Mouse (Mus musculus) ES-Bruce4 (cell line): Measurements from ENCODE around the gene Gnaq.

Source experiments
- CTCF ChIP-seq: IDR thresholded peaks from one replicate; pipeline ENCODE4 v1.8.1; 2011; ENCODE audit warnings: low read depth, low read length
- EP300 ChIP-seq: IDR thresholded peaks from 2 replicates; pipeline ENCODE4 v1.6.1; 2011; ENCODE audit warnings: low read depth, low read length; ENCODE audit not compliant: insufficient read depth
- POLR2A ChIP-seq: IDR thresholded peaks from one replicate; pipeline ENCODE4 v1.8.1; 2011; ENCODE audit warnings: low read length; ENCODE audit not compliant: insufficient read depth

DNA sequence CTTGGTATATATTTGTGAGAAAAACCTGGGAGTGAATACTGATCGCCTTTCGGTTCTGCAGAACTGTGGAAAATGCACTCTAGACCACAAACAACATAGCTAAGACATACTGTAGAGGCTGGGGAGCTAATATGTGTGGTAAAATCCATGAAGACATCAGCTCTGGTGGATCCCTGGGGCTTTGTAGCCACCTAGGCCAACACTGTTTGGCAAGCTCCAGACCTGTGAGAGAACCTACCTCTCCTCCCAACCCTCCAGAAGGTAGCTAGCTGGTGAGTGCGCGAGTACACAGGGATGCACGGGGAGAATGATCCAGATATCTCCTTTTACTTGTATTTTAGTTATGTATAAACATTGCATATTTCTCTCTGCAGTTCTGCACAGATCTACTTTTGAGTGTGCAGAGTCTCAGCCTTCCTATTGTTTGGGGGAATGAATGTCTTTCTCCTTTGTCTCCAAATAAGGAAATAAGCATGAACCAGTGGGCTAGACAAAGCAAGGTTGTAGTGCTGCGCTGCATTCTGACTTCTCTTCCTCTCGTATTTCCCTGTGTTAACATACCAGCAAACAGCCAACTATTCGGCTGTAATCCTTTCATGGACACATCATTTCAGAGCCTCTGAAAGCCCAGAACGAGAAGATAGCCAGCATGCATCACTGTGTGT, 205.4 kb downstream of the Gnaq start:
- TF ChIP-seq POLR2A (no peak), CTCF (no peak), EP300 (no peak)
